ENCODE assay signal across 8 mouse cellular contexts in the genomic region with DNA sequence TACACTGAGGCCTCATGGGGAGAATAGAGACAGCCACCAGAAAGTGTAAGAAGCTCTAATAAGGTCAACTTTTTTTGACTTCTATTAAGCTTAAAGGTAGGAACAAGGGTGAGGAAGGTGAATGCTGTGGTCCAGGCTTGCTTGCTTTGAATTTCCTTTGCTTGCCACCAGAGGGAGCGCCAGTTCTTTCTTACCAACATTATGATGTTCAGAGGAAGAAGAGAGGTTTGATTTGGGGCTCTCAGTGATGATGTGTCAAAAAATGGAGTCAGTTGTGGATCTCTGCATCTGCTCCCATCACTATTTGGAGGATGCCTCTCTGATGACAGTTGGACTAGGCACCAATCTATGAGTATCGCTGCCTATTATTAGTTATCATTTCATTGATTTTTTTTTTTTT. TPM values are rescaled to one million over a fixed set of nuclear protein-coding genes. Genes with fewer than 3 reads are reported as not detected.
DNase-seq lines count a peak whose midpoint lies in the region; ATAC-seq lines count a peak whose summit lies in the region.

No protein-coding gene starts in this region.

- peak; percentile 70; the same call in 1 of the 2 replicates for ATAC-seq in megakaryocyte-erythroid progenitor cell, adult 5-6 weeks (replicated peaks; ENCODE audit: low FRiP score, low TSS enrichment, poor library complexity, severe bottlenecking)

- DNase-seq in adrenal gland, postnatal 14 days: peak; percentile 11
- DNase-seq in adrenal gland, postnatal 4 days (ENCODE audit: low spot score in 2 of 2): no peak
- peak; percentile 30 to 59 for DNase-seq in left cerebral cortex, adult 18-20 months (ENCODE audit: low spot score in 2 of 2)
- no peak for DNase-seq in left cerebral cortex, adult 11 months (ENCODE audit: low spot score)
- peak; percentile 14 for DNase-seq in WW6 (ENCODE audit: low read depth, low spot score)
- peak; percentile 36 for DNase-seq in frontal cortex, postnatal 36 days (ENCODE audit: low spot score in 2 of 2)
- no peak for DNase-seq in T-cell, adult 2 months (ENCODE audit: low spot score)

RNA-seq across cellular contexts. Expression of gene Serpinb13, which starts 33.7 kb away (rescaled TPM):
- total RNA-seq in adrenal gland, postnatal 14 days (2021): not detected in 2 replicates
- not detected for total RNA-seq in adrenal gland, postnatal 4 days (2021)
- total RNA-seq in left cerebral cortex, adult 18-20 months (2021): not detected
- total RNA-seq in megakaryocyte-erythroid progenitor cell, adult 5-6 weeks (2014; fragmentation: Nextera tagmentation): not detected in 2 replicates
- not detected in 2 replicates for total RNA-seq in megakaryocyte-erythroid progenitor cell, adult 5-6 weeks (2017)

RNA-seq across cellular contexts. Expression of gene Serpinb3a, which starts 37.6 kb away (rescaled TPM):
- not detected in 2 replicates for total RNA-seq in adrenal gland, postnatal 14 days (2021)
- total RNA-seq in adrenal gland, postnatal 4 days (2021): not detected
- not detected for total RNA-seq in left cerebral cortex, adult 18-20 months (2021)
- total RNA-seq in megakaryocyte-erythroid progenitor cell, adult 5-6 weeks (2014; fragmentation: Nextera tagmentation): not detected in 2 replicates
- total RNA-seq in megakaryocyte-erythroid progenitor cell, adult 5-6 weeks (2017): not detected in 2 replicates

Comparison
In these comparisons a context has a peak if more than half of its experiments do, and no peak if none do; other contexts are left out.
1. DNase-seq: peak in adrenal gland, postnatal 14 days (single experiment), left cerebral cortex, adult 18-20 months (2 of 2), WW6 (single experiment) and frontal cortex, postnatal 36 days (2 of 2); none in adrenal gland, postnatal 4 days (0 of 2), left cerebral cortex, adult 11 months (single experiment) and T-cell, adult 2 months (single experiment).